Mouse (Mus musculus): ENCODE measurements around the gene Trim29. TPM values are rescaled to one million over a fixed set of nuclear protein-coding genes. Genes with fewer than 3 reads are reported as not detected.

The Trim29 gene
- polyA plus RNA-seq, 1 experiment = 1.3 TPM

GRCm38 (mm10) chr9:43316466-43316865 lies 5.8 kb downstream of the Trim29 start:
- Histone ChIP-seq H3K27ac (ENCODE audit: insufficient read depth, low read length) (no peak overlapping the region), H3K4me1 (ENCODE audit: control insufficient read depth, insufficient read depth, low read length) (peaks cover 3% of the 10 kb centered on the region), H3K9me3 (replicated peaks; ENCODE audit: control insufficient read depth, insufficient read depth, low read length, poor library complexity, severe bottlenecking) (no peaks in the 10 kb centered on the region), H3K36me3 (ENCODE audit: control insufficient read depth, insufficient read depth, low read length, poor library complexity, severe bottlenecking) (no peaks in the 10 kb centered on the region), H3K9ac (ENCODE audit: low read depth, poor library complexity, severe bottlenecking) (no peak overlapping the region), H3K4me3 (ENCODE audit: low read depth, low read length) (no peak overlapping the region), H3K27me3 (ENCODE audit: control insufficient read depth, insufficient read depth, low read length, poor library complexity, severe bottlenecking) (no peaks in the 10 kb centered on the region)
- TF ChIP-seq CTCF (IDR thresholded peaks at IDR 0.05; ENCODE audit: low read depth, low read length) (no peak), EP300 (IDR thresholded peaks at IDR 0.05; ENCODE audit: insufficient read depth, low read depth, low read length) (no peak), POLR2A (IDR thresholded peaks at IDR 0.05; ENCODE audit: insufficient read depth, low read length) (no peak)

- Histone ChIP-seq H3K4me3 (ENCODE audit: low read depth, low read length) (no peak overlapping the region), H3K9ac (ENCODE audit: low read depth, poor library complexity, severe bottlenecking) (no peak overlapping the region), H3K27ac (ENCODE audit: insufficient read depth, low read length) (no peak overlapping the region), H3K4me1 (ENCODE audit: control insufficient read depth, insufficient read depth, low read length) (peaks cover 3% of the 10 kb centered on the region), H3K36me3 (ENCODE audit: control insufficient read depth, insufficient read depth, low read length, poor library complexity, severe bottlenecking) (no peaks in the 10 kb centered on the region), H3K27me3 (ENCODE audit: control insufficient read depth, insufficient read depth, low read length, poor library complexity, severe bottlenecking) (no peaks in the 10 kb centered on the region), H3K9me3 (replicated peaks; ENCODE audit: control insufficient read depth, insufficient read depth, low read length, poor library complexity, severe bottlenecking) (no peaks in the 10 kb centered on the region)
- no peak for TF ChIP-seq EP300 (IDR thresholded peaks at IDR 0.05; ENCODE audit: insufficient read depth, low read depth, low read length)
- no peak for TF ChIP-seq POLR2A (IDR thresholded peaks at IDR 0.05; ENCODE audit: insufficient read depth, low read length)
- TF ChIP-seq CTCF (IDR thresholded peaks at IDR 0.05; ENCODE audit: low read depth, low read length) = no peak
Observed at GRCm38 (mm10) chr9:43318661-43319060, 8.0 kb downstream of the Trim29 start.

GRCm38 (mm10) chr9:43321951-43322350 lies 11.3 kb downstream of the Trim29 start:
- H3K9me3 ChIP-seq (replicated peaks; ENCODE audit: control insufficient read depth, insufficient read depth, low read length, poor library complexity, severe bottlenecking) = no peaks in the 10 kb centered on the region
- TF ChIP-seq EP300 (IDR thresholded peaks at IDR 0.05; ENCODE audit: insufficient read depth, low read depth, low read length) (no peak), POLR2A (IDR thresholded peaks at IDR 0.05; ENCODE audit: insufficient read depth, low read length) (no peak), CTCF (IDR thresholded peaks at IDR 0.05; ENCODE audit: low read depth, low read length) (no peak)
- no peak overlapping the region for H3K27ac ChIP-seq (ENCODE audit: insufficient read depth, low read length)
- H3K4me1 ChIP-seq (ENCODE audit: control insufficient read depth, insufficient read depth, low read length) = no peaks in the 10 kb centered on the region
- no peak overlapping the region for H3K9ac ChIP-seq (ENCODE audit: low read depth, poor library complexity, severe bottlenecking)
- H3K4me3 ChIP-seq (ENCODE audit: low read depth, low read length) = no peak overlapping the region
- no peaks in the 10 kb centered on the region for H3K36me3 ChIP-seq (ENCODE audit: control insufficient read depth, insufficient read depth, low read length, poor library complexity, severe bottlenecking)
- H3K27me3 ChIP-seq (ENCODE audit: control insufficient read depth, insufficient read depth, low read length, poor library complexity, severe bottlenecking) = no peaks in the 10 kb centered on the region

- TF ChIP-seq CTCF (IDR thresholded peaks at IDR 0.05; ENCODE audit: low read depth, low read length) = no peak
- TF ChIP-seq POLR2A (IDR thresholded peaks at IDR 0.05; ENCODE audit: insufficient read depth, low read length) = no peak
- TF ChIP-seq EP300 (IDR thresholded peaks at IDR 0.05; ENCODE audit: insufficient read depth, low read depth, low read length) = no peak
- no peaks in the 10 kb centered on the region for H3K4me1 ChIP-seq (ENCODE audit: control insufficient read depth, insufficient read depth, low read length)
- H3K9ac ChIP-seq (ENCODE audit: low read depth, poor library complexity, severe bottlenecking) = no peak overlapping the region
Observed at GRCm38 (mm10) chr9:43322666-43323065, 12.0 kb downstream of the Trim29 start.

DNA sequence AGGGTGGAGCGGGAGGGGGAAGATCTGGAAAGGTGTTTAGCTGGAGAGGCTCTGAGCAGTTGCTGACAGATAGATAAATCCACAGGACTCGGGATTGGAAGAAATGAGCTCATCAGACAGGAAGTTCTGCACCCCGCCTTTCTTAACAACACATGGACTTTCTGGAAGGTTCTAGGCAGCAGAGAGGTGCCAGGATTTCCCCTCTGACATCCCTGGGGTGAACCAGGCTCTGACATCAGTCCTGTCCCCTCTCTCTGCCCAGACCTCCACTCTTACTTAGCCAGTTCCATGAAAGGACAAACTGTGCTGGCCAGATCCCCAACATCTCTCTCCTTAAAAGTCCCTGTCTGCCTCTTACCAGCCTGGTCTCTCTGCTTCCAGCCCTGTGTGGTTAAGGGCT lies 14.8 kb downstream of the Trim29 start:
- H3K9ac ChIP-seq (ENCODE audit: low read depth, poor library complexity, severe bottlenecking) = no peak overlapping the region
- no peak overlapping the region for H3K27ac ChIP-seq (ENCODE audit: insufficient read depth, low read length)
- H3K36me3 ChIP-seq (ENCODE audit: control insufficient read depth, insufficient read depth, low read length, poor library complexity, severe bottlenecking) = no peaks in the 10 kb centered on the region
- H3K4me1 ChIP-seq (ENCODE audit: control insufficient read depth, insufficient read depth, low read length) = no peaks in the 10 kb centered on the region
- H3K27me3 ChIP-seq (ENCODE audit: control insufficient read depth, insufficient read depth, low read length, poor library complexity, severe bottlenecking) = no peaks in the 10 kb centered on the region
- TF ChIP-seq EP300 (IDR thresholded peaks at IDR 0.05; ENCODE audit: insufficient read depth, low read depth, low read length) (no peak), POLR2A (IDR thresholded peaks at IDR 0.05; ENCODE audit: insufficient read depth, low read length) (no peak), CTCF (IDR thresholded peaks at IDR 0.05; ENCODE audit: low read depth, low read length) (no peak)
- H3K4me3 ChIP-seq (ENCODE audit: low read depth, low read length) = no peak overlapping the region
- no peaks in the 10 kb centered on the region for H3K9me3 ChIP-seq (replicated peaks; ENCODE audit: control insufficient read depth, insufficient read depth, low read length, poor library complexity, severe bottlenecking)

More at GRCm38 (mm10) chr9:43322666-43323065, 12.0 kb downstream of the Trim29 start:
- no peaks in the 10 kb centered on the region for H3K9me3 ChIP-seq (replicated peaks; ENCODE audit: control insufficient read depth, insufficient read depth, low read length, poor library complexity, severe bottlenecking)
- H3K27me3 ChIP-seq (ENCODE audit: control insufficient read depth, insufficient read depth, low read length, poor library complexity, severe bottlenecking) = no peaks in the 10 kb centered on the region
- no peaks in the 10 kb centered on the region for H3K36me3 ChIP-seq (ENCODE audit: control insufficient read depth, insufficient read depth, low read length, poor library complexity, severe bottlenecking)
- H3K4me3 ChIP-seq (ENCODE audit: low read depth, low read length) = no peak overlapping the region
- no peak overlapping the region for H3K27ac ChIP-seq (ENCODE audit: insufficient read depth, low read length)

- no peaks in the 10 kb centered on the region for H3K4me1 ChIP-seq (ENCODE audit: control insufficient read depth, insufficient read depth, low read length)
- no peaks in the 10 kb centered on the region for H3K9me3 ChIP-seq (replicated peaks; ENCODE audit: control insufficient read depth, insufficient read depth, low read length, poor library complexity, severe bottlenecking)
- H3K27me3 ChIP-seq (ENCODE audit: control insufficient read depth, insufficient read depth, low read length, poor library complexity, severe bottlenecking) = no peaks in the 10 kb centered on the region
- no peak overlapping the region for H3K9ac ChIP-seq (ENCODE audit: low read depth, poor library complexity, severe bottlenecking)
- H3K27ac ChIP-seq (ENCODE audit: insufficient read depth, low read length) = no peak overlapping the region
- no peak for TF ChIP-seq CTCF (IDR thresholded peaks at IDR 0.05; ENCODE audit: low read depth, low read length)
- no peak for TF ChIP-seq POLR2A (IDR thresholded peaks at IDR 0.05; ENCODE audit: insufficient read depth, low read length)
- TF ChIP-seq EP300 (IDR thresholded peaks at IDR 0.05; ENCODE audit: insufficient read depth, low read depth, low read length) = no peak
- H3K4me3 ChIP-seq (ENCODE audit: low read depth, low read length) = no peak overlapping the region
- no peaks in the 10 kb centered on the region for H3K36me3 ChIP-seq (ENCODE audit: control insufficient read depth, insufficient read depth, low read length, poor library complexity, severe bottlenecking)
Observed at GRCm38 (mm10) chr9:43326015-43326631, 15.5 kb downstream of the Trim29 start.

Data from ES-Bruce4 (cell line).